Mouse (Mus musculus) cortical plate, adult 2 months (tissue): ENCODE measurements at regions not wholly inside any gene's neighbourhood (a gene's known extent, or its start where the extent isn't known, plus 50 kb on each side); places are given as distances from the start of the nearest gene placed in this dataset.

ENCODE experiments used
- H3K27ac ChIP-seq: fragments of 200-500 bp; 2 replicates; pipeline ENCODE4 v1.5.1; 2012; ENCODE audit warnings: low read length, control low read depth, inconsistent platforms; ENCODE audit not compliant: insufficient read depth
- H3K4me1 ChIP-seq: fragments of 200-500 bp; 2 replicates; pipeline ENCODE4 v1.6.1; 2011; ENCODE audit warnings: low read length; ENCODE audit not compliant: control insufficient read depth, insufficient read depth
- H3K4me3 ChIP-seq: fragments of 200-500 bp; 2 replicates; pipeline ENCODE4 v1.5.1; 2011; ENCODE audit warnings: mild to moderate bottlenecking, low read length, control low read depth; ENCODE audit not compliant: insufficient read depth
- CTCF ChIP-seq: fragments of 200-500 bp; IDR thresholded peaks from 2 replicates; pipeline ENCODE4 v1.5.1; 2011; ENCODE audit warnings: mild to moderate bottlenecking, control low read depth, low read length; ENCODE audit not compliant: insufficient read depth; ENCODE audit errors: extremely low read depth
- POLR2A ChIP-seq: fragments of 200-500 bp; IDR thresholded peaks from 2 replicates; pipeline ENCODE4 v1.6.1; 2011; ENCODE audit warnings: mild to moderate bottlenecking, low read length, control low read depth; ENCODE audit not compliant: insufficient read depth; ENCODE audit errors: extremely low read depth

GRCm38 (mm10) chr11:8377301-8377700, 287.0 kb downstream of the Tns3 start:
- Histone ChIP-seq H3K4me1 (no peaks in the 10 kb centered on the region), H3K4me3 (no peak overlapping the region), H3K27ac (no peak overlapping the region)
- TF ChIP-seq CTCF: no peak
- TF ChIP-seq POLR2A: no peak

GRCm38 (mm10) chr11:8365545-8365944, 298.8 kb downstream of the Tns3 start:
- no peak overlapping the region for H3K27ac ChIP-seq
- no peak overlapping the region for H3K4me3 ChIP-seq
- TF ChIP-seq POLR2A: no peak
- no peak for TF ChIP-seq CTCF
- no peaks in the 10 kb centered on the region for H3K4me1 ChIP-seq

GRCm38 (mm10) chr11:8364703-8365433, 299.5 kb downstream of the Tns3 start:
- Histone ChIP-seq H3K4me3 (no peak overlapping the region), H3K27ac (no peak overlapping the region), H3K4me1 (no peaks in the 10 kb centered on the region)
- no peak for TF ChIP-seq CTCF
- no peak for TF ChIP-seq POLR2A

- Histone ChIP-seq H3K27ac (no peak overlapping the region), H3K4me1 (no peaks in the 10 kb centered on the region), H3K4me3 (no peak overlapping the region)
- no peak for TF ChIP-seq CTCF
- no peak for TF ChIP-seq POLR2A
These were observed 319.4 kb downstream of the Tns3 start for GRCm38 (mm10) chr11:8344938-8345337.

- H3K27ac ChIP-seq: no peak overlapping the region
- TF ChIP-seq POLR2A (no peak), CTCF (peak; percentile 74)
- no peaks in the 10 kb centered on the region for H3K4me1 ChIP-seq
- no peak overlapping the region for H3K4me3 ChIP-seq
These were observed 361.8 kb downstream of the Tns3 start for GRCm38 (mm10) chr11:8302347-8303188.

- Histone ChIP-seq H3K27ac (no peak overlapping the region), H3K4me1 (no peaks in the 10 kb centered on the region)
- TF ChIP-seq POLR2A: no peak
- no peak for TF ChIP-seq CTCF
These were observed 366.9 kb downstream of the Tns3 start for GRCm38 (mm10) chr11:8297462-8297861.

GRCm38 (mm10) chr11:8293322-8294014, 370.9 kb downstream of the Tns3 start:
- no peak overlapping the region for H3K27ac ChIP-seq
- TF ChIP-seq CTCF: no peak
- TF ChIP-seq POLR2A: no peak

More at GRCm38 (mm10) chr11:8297462-8297861, 366.9 kb downstream of the Tns3 start:
- no peak overlapping the region for H3K4me3 ChIP-seq

GRCm38 (mm10) chr11:8285271-8285670, 379.1 kb downstream of the Tns3 start:
- Histone ChIP-seq H3K27ac (no peak overlapping the region), H3K4me3 (no peak overlapping the region), H3K4me1 (no peaks in the 10 kb centered on the region)
- TF ChIP-seq CTCF (no peak), POLR2A (no peak)

More at GRCm38 (mm10) chr11:8293322-8294014, 370.9 kb downstream of the Tns3 start:
- H3K4me1 ChIP-seq: no peaks in the 10 kb centered on the region
- H3K4me3 ChIP-seq: no peak overlapping the region

- no peak overlapping the region for H3K4me3 ChIP-seq
- no peaks in the 10 kb centered on the region for H3K4me1 ChIP-seq
- H3K27ac ChIP-seq: no peak overlapping the region
- TF ChIP-seq POLR2A (no peak), CTCF (no peak)
These were observed 389.1 kb downstream of the Tns3 start for GRCm38 (mm10) chr11:8275203-8275602.
